Mouse (Mus musculus) cerebellum, postnatal 10 days (tissue): Measurements from ENCODE around the gene Hipk2.
A peak's percentile ranks its signal among the peaks of the same experiment; 100 is the strongest.

ENCODE experiments used
- DNase-seq, 2 experiments: peaks; one replicate each; pipeline ENCODE4 v3.0.0; 2021; ENCODE audit warnings: mixed read lengths in 2 of 2

Gene Hipk2

GRCm38 (mm10) chr6:38752495-38752894 lies 123.5 kb downstream of the Hipk2 start:
- peak; percentile 25 to 26 for DNase-seq

- no peak for DNase-seq
These were observed 127.9 kb downstream of the Hipk2 start for GRCm38 (mm10) chr6:38748037-38748436.

- DNase-seq: no peak
These were observed 132.6 kb downstream of the Hipk2 start for GRCm38 (mm10) chr6:38743351-38743750.

GRCm38 (mm10) chr6:38742441-38742840 lies 133.5 kb downstream of the Hipk2 start:
- no peak for DNase-seq

- DNase-seq: no peak
These were observed 134.9 kb downstream of the Hipk2 start for GRCm38 (mm10) chr6:38741024-38741423.

GRCm38 (mm10) chr6:38739266-38739665 lies 136.7 kb downstream of the Hipk2 start:
- peak in 1 of 2 experiments; percentile 38 for DNase-seq

- DNase-seq: no peak
These were observed 138.2 kb downstream of the Hipk2 start for GRCm38 (mm10) chr6:38737763-38738162.

- DNase-seq: peak; percentile 91 to 94
These were observed 139.7 kb downstream of the Hipk2 start for GRCm38 (mm10) chr6:38736240-38736639.

- DNase-seq: no peak
These were observed 143.3 kb downstream of the Hipk2 start for GRCm38 (mm10) chr6:38732681-38733080.

GRCm38 (mm10) chr6:38730169-38731146 lies 145.5 kb downstream of the Hipk2 start:
- no peak for DNase-seq

- DNase-seq: no peak
These were observed 150.4 kb downstream of the Hipk2 start for GRCm38 (mm10) chr6:38725515-38725914.

GRCm38 (mm10) chr6:38721361-38721760 lies 154.6 kb downstream of the Hipk2 start:
- no peak for DNase-seq

- no peak for DNase-seq
These were observed 156.7 kb downstream of the Hipk2 start for GRCm38 (mm10) chr6:38719229-38719628.

- no peak for DNase-seq
These were observed 157.3 kb downstream of the Hipk2 start for GRCm38 (mm10) chr6:38718625-38719024.

- DNase-seq: no peak
These were observed 160.1 kb downstream of the Hipk2 start for GRCm38 (mm10) chr6:38715881-38716280.

GRCm38 (mm10) chr6:38713957-38714898 lies 161.7 kb downstream of the Hipk2 start:
- DNase-seq: no peak

- no peak for DNase-seq
These were observed 165.5 kb downstream of the Hipk2 start for GRCm38 (mm10) chr6:38710449-38710848.

GRCm38 (mm10) chr6:38704264-38704984 lies 171.5 kb downstream of the Hipk2 start:
- peak; percentile 35 to 46 for DNase-seq

GRCm38 (mm10) chr6:38703526-38703925 lies 172.4 kb downstream of the Hipk2 start:
- no peak for DNase-seq

GRCm38 (mm10) chr6:38702810-38703399 lies 173.1 kb downstream of the Hipk2 start:
- no peak for DNase-seq

GRCm38 (mm10) chr6:38701421-38701820 lies 174.5 kb downstream of the Hipk2 start:
- no peak for DNase-seq

- no peak for DNase-seq
These were observed 177.6 kb downstream of the Hipk2 start for GRCm38 (mm10) chr6:38698233-38698889.
